Mouse (Mus musculus) stomach, postnatal 0 days (tissue): ENCODE measurements around the gene Gm49320.
A peak's percentile ranks its signal among the peaks of the same experiment; 100 is the strongest.

Experiments used
- CTCF ChIP-seq: IDR thresholded peaks from 2 replicates; pipeline ENCODE4 v1.5.1; 2016; ENCODE audit warnings: antibody characterized with exemption, low read depth, mild to moderate bottlenecking, moderate library complexity
- EP300 ChIP-seq: optimal IDR thresholded peaks from 2 replicates; pipeline ENCODE3; 2016; ENCODE audit warnings: antibody characterized with exemption

DNA sequence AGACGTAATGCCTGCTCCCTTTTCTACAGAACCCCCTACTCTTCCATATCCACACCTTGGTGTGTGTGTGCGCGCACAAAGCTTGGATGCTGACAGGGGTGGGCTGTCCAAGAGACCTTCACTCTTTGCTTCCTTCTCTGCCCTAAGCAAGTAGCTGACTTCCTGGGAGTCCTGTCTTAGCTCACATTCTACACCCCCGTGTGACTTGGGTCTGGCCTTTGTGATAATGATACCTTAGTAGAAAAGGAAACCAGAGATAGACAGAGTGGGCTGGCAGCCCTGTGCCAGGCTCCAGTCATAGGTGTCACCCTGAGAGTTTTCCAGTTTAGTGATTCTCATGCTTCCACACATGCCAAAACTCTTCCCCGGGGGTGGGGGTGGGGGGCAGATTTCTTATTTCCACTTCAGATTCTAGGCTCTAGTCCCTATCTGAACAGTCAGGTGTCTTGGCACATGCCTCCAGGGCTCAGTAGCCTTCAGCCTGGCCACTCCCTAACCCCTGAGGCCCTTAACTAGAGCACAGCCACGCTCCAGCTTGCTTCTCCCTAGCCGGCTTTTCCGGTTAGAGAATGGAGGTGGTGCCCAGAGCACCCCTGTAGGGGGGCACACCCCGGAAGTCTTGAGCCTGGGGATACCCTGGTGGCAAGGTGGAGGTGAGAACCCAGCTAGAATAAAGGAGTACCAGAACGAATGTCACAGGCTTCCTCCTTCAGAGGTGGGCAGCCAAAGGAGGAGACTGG lies 7.9 kb upstream of the Gm49320 start:
- TF ChIP-seq EP300 (no peak), CTCF (0 out of 2 replicates have a peak, but pooled peaks have one; percentile 4)
